Mouse (Mus musculus) olfactory bulb, adult 2 months (tissue): ENCODE results near the gene Gclm.

Experiments used
- CTCF ChIP-seq: fragments of 200-500 bp; IDR thresholded peaks from 2 replicates; pipeline ENCODE4 v1.5.1; 2012; ENCODE audit warnings: low read depth, mild to moderate bottlenecking, low read length, moderate library complexity; ENCODE audit not compliant: insufficient read depth
- POLR2A ChIP-seq: fragments of 200-500 bp; IDR thresholded peaks from 2 replicates; pipeline ENCODE4 v1.6.1; 2012; ENCODE audit warnings: mild to moderate bottlenecking, low read depth, low read length, moderate library complexity; ENCODE audit not compliant: insufficient read depth

- TF ChIP-seq POLR2A (no peak), CTCF (no peak)
These were observed 37.6 kb upstream of the Gclm start for GRCm38 (mm10) chr3:122207766-122208165.
